Mouse (Mus musculus) olfactory bulb, adult 2 months (tissue): ENCODE data around the gene Ccdc9b. TPM values are rescaled to one million over a fixed set of nuclear protein-coding genes. Genes with fewer than 3 reads are reported as not detected.

Experiments used
- H3K27ac ChIP-seq: fragments of 200-500 bp; 2 replicates; pipeline ENCODE4 v1.5.1; 2012; ENCODE audit warnings: low read depth, low read length; ENCODE audit not compliant: insufficient read depth
- H3K4me1 ChIP-seq: fragments of 200-500 bp; 2 replicates; pipeline ENCODE4 v1.6.1; 2012; ENCODE audit warnings: low read length; ENCODE audit not compliant: control insufficient read depth, insufficient read depth
- H3K4me3 ChIP-seq: fragments of 200-500 bp; 2 replicates; pipeline ENCODE4 v1.5.1; 2012; ENCODE audit warnings: mild to moderate bottlenecking, low read depth, low read length, moderate library complexity; ENCODE audit not compliant: insufficient read depth
- CTCF ChIP-seq: fragments of 200-500 bp; IDR thresholded peaks from 2 replicates; pipeline ENCODE4 v1.5.1; 2012; ENCODE audit warnings: low read depth, mild to moderate bottlenecking, low read length, moderate library complexity; ENCODE audit not compliant: insufficient read depth
- POLR2A ChIP-seq: fragments of 200-500 bp; IDR thresholded peaks from 2 replicates; pipeline ENCODE4 v1.6.1; 2012; ENCODE audit warnings: mild to moderate bottlenecking, low read depth, low read length, moderate library complexity; ENCODE audit not compliant: insufficient read depth
- WGBS: fragments of 180-500 bp; shearing (Covaris S2); methylation state at CpG from one replicate; pipeline ENCODE4 v1.1.7; 2018; 5-methylcytosine and 5-hydroxymethylcytosine counted together
- polyA plus RNA-seq: library from polyadenylated mRNA; stranded (reverse); fragments of >200 nt; gene quantifications from 2 replicates; pipeline ENCODE4 v1.2.4, GENCODE M21; 2012; ENCODE audit warnings: low replicate concordance; ENCODE audit not compliant: missing spikeins, insufficient read depth, insufficient read length

Ccdc9b gene
- polyA plus RNA-seq, 1 experiment: not detected

DNA sequence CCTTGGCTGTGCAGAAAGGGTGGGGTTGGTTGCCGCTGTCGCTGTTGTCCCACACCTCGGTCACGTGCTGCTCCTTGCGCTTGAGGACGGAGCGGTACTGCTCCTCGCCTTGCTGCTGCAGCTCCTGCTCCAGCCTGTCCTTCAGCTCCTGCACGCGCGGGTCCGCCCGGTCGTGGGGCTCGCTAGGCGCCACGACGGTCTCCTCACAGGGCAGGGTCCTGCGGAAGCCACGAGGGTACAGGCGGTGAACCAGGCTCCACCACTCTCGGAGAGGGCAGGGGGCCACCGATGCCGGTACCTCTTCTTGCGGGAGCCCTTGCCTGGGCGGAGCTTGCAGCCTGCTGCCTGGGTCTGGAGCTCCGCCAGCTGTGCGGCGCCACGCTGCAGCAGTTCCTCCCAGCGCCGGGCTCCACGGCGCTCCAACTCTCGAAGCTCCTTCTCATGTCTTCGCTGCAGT is 51.4 kb downstream of the Ccdc9b start:
- TF ChIP-seq CTCF: no peak
- TF ChIP-seq POLR2A: peak; percentile 45; the same call in 1 of the 2 replicates
- H3K4me3 ChIP-seq: peak overlapping the region; percentile 42
- H3K27ac ChIP-seq: peak overlapping the region; percentile 87
- WGBS: under 1% methylated on average over 36 of the region's 36 CpGs
- H3K4me1 ChIP-seq: peaks cover 77% of the 10 kb centered on the region

GRCm38 (mm10) chr2:118709655-118710221 is 52.7 kb downstream of the Ccdc9b start:
- TF ChIP-seq POLR2A (no peak), CTCF (no peak)
- H3K4me1 ChIP-seq: peaks cover 75% of the 10 kb centered on the region
- WGBS: 80% methylated on average over 4 of the region's 4 CpGs
- no peak overlapping the region for H3K4me3 ChIP-seq
- no peak overlapping the region for H3K27ac ChIP-seq

GRCm38 (mm10) chr2:118708472-118708871 is 54.0 kb downstream of the Ccdc9b start:
- Histone ChIP-seq H3K4me1 (peaks cover 75% of the 10 kb centered on the region), H3K4me3 (no peak overlapping the region), H3K27ac (no peak overlapping the region)
- no peak for TF ChIP-seq CTCF
- TF ChIP-seq POLR2A: no peak
- 87% methylated on average over 4 of the region's 4 CpGs for WGBS

GRCm38 (mm10) chr2:118706436-118706835 is 56.0 kb downstream of the Ccdc9b start:
- Histone ChIP-seq H3K27ac (peak overlapping the region; percentile 74), H3K4me1 (peaks cover 74% of the 10 kb centered on the region), H3K4me3 (no peak overlapping the region)
- 20% methylated on average over 6 of the region's 6 CpGs for WGBS
- TF ChIP-seq CTCF (no peak), POLR2A (no peak)

Other genes with a start within 250 kb of the Ccdc9b start
- not detected in 2 replicates for gene Bmf, start 213.0 kb downstream of the Ccdc9b start, polyA plus RNA-seq
- not detected in 2 replicates for gene Bub1b, start 164.4 kb downstream of the Ccdc9b start, polyA plus RNA-seq
- gene Pak6, start 99.4 kb downstream of the Ccdc9b start, polyA plus RNA-seq: not detected in 2 replicates
- not detected in 2 replicates for gene Ankrd63, start 58.7 kb downstream of the Ccdc9b start, polyA plus RNA-seq
- gene Plcb2, start 34.2 kb downstream of the Ccdc9b start, polyA plus RNA-seq: not detected in 2 replicates
- gene Inafm2, start 16.9 kb downstream of the Ccdc9b start, polyA plus RNA-seq: not detected in 2 replicates
- gene Phgr1, start 10.1 kb upstream of the Ccdc9b start, polyA plus RNA-seq: not detected in 2 replicates
- 69.0 TPM in 1 of 2 replicates, not detected in the other for gene Disp2, start 17.1 kb upstream of the Ccdc9b start, polyA plus RNA-seq
- not detected in 2 replicates for gene Knstrn, start 51.3 kb upstream of the Ccdc9b start, polyA plus RNA-seq
- 83.0 TPM in 1 of 2 replicates, not detected in the other for gene Ivd, start 99.3 kb upstream of the Ccdc9b start, polyA plus RNA-seq
- not detected in 2 replicates for gene Bahd1, start 137.7 kb upstream of the Ccdc9b start, polyA plus RNA-seq
- gene Chst14, start 163.8 kb upstream of the Ccdc9b start, polyA plus RNA-seq: not detected in 2 replicates